Mouse (Mus musculus) natural killer cell, adult 2 months (primary cell): ENCODE measurements around the gene Taf8.
A peak's percentile ranks its signal among the peaks of the same experiment; 100 is the strongest.
"Not testable (repeated sequence)": the region's sequence is repeated elsewhere in the genome, so short reads cannot be mapped to it uniquely, and the experiment has no call there.

Source experiments
- DNase-seq, 2 experiments: peaks; one replicate each; pipeline ENCODE4 v3.0.0; 2022; ENCODE audit warnings: low spot score in 2 of 2

Taf8 gene

DNA sequence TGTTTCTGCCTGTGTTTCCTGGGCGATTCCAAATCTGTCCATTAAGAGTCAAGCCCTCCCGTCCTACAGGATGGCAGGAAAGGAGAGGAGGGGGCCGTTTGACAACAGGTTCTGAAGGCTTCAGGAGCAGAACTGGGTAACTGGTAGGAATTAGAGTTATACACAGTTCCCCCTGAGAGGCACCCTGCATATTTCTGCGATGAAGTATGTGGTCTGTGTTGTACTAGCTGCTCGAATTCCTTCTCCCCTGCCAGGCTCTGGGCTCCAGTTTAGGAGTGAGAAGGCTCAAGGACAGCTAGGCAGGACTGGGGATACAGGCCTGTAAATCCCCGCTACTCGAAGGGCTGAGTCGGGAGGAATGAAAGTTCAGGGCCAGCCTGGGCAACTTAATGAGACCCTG is 16.1 kb upstream of the Taf8 start:
- no peak for DNase-seq

DNA sequence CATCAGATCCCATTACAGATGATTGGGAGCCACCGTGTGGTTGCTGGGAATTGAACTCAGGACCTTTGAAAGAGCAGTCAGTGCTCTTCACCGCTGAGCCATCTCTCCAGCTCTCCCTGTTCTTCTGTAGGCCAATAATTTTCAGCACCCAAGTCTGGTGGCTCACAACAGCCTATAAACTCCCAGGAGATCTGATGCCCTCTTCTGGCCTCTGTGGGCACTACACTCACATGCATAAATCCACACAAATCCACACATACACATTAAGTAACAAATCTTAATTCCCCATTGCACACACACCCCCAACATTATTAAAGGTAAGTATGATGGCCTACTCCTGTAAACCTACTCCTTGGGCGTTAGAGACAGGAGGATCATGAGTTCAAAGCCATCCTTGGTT is 14.1 kb upstream of the Taf8 start:
- DNase-seq = no peak

DNA sequence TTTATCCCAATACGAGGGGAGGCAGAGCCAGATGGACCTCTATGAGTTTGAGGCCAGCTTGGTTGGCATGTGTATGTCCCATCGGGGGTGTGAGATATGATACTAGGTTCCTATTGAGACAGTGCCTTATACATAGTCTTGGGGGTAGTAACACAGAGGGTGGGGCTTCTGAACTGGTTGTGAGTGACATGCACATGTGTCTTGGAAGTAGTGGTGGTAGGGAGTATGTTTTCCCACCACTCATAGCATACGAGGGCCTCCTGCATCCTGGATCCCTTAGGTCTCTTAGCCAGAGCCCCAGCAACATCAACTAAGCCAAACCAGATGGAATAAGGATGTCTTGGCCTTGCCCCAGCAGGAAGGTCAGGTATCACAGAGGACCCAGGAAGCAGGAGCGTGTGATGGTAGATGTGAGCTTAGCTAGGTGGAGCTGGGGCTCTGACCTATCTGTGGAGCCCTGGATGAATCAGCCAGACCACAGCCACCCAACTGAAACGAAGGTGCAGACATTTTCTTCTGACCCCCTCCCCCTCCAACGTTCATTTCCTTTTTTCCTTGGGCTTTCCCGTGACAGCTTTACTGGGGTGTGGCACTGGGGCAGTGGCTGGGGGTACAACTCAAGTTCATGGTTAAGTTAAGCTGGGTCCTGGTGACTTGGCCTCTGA is 13.2 kb upstream of the Taf8 start:
- peak; percentile 47 to 48 for DNase-seq

DNA sequence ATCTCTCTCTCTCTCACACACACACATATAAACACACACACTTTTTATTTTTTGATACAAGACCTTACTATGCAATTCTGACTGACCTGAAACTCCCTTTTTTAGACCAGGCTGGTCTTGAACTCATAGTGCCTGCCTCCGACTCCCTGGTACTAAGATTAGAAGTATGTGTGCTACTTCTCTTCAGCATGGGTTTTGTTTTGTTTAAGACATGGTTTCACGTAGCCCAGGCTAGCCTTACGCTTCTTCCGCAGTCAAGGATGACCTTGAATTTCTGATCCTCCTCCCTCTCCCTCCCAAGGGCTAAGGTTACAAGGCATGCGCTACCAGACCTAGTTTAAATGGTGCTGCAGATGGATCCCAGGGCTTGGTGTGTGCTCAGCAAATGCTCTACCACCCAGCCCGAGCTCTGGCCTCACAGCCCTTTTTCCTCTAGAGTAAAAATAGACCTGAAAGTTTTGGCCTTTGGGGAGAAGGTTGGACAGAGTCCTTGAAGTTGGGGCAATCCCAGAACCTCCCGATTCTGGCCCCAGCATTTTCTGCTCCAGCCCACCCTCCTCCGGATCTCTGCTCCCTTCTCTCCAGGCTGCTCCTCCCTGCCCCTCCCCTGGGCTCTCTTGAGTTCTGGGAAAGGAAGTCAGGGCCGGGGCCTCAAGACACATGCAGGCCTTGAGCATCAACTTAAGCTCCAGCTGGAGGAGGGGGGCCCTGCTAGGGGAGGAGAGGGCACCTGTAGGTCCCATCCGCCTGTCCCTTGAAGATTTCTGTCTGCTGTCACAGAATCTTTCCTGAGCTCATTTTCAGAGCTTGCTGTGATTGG is 11.1 kb upstream of the Taf8 start:
- no peak for DNase-seq

DNA sequence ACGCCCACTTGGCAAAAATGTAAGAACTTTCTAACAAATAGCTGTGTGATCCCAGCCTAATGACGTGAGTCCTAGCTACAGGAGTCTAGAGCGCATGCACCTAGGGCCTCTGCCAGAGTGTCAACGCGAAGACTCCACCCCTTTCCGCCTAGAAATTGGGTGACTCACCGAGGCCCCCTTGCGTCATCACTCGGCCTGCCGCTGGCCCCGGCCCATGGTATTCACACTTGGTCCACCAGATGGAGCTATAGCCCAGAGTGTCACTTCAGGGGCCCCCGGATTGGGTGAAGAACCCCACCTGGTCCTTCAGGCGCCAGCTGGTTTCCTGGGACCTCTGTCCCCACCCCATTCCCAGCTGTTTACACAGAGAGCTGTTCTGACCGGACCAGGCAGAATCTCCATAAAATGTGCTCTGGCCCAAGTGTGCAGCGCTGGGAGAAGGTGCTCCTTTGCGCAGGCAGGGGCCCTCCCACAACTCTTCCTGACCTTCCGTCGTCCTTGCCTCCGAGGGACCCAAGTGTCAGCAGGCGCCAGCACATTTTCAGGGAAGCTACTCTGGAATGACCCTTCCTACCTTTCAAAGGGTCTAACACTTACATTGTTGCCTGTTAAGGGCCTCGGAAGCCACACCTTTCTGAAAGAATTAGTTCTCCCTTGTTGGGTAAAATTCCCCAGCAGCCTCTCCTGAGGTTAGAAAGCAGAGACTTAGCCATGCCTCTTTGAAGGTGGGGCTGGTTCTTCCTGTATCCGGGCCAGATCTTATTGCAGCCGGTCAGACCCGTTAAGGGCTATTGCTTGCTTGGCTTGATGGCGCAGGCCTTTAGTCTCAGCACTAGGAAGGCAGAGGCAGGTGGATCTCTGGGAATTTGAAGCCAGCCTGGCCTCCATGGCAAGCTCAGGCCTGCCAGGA is 9.3 kb upstream of the Taf8 start:
- DNase-seq = peak; percentile 98 to 99

DNA sequence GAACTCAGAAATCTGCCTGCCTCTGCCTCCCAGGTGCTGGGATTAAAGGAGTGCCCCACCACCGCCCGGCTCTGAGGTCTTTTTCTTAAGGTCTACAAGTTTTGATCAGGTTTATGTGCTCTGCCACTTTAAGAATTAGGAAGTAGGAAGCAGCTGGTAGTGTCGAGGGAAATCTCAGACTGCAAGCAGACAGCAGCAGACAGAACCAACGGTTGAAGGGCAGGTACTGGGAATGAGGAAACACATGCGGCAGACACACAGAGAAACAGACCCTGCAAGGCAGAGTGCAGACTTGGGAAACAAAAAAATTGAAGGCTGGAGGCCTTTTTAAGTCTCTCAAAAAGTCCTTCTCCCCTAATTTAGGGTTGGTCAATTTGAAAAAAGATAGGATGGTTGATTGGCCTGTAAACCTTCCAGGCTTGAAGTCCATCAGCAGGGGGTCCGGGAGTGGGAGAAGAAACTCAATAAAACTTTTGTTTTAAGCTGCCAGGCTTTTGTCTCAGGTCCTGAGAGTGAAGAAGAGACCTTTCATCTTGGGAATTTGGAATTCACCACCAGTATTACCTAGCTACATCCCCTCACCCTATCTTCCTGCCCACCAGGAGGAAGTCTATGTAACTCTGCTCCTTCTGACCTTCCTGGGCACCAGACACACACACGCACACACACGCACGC is 7.1 kb upstream of the Taf8 start:
- no peak for DNase-seq

DNA sequence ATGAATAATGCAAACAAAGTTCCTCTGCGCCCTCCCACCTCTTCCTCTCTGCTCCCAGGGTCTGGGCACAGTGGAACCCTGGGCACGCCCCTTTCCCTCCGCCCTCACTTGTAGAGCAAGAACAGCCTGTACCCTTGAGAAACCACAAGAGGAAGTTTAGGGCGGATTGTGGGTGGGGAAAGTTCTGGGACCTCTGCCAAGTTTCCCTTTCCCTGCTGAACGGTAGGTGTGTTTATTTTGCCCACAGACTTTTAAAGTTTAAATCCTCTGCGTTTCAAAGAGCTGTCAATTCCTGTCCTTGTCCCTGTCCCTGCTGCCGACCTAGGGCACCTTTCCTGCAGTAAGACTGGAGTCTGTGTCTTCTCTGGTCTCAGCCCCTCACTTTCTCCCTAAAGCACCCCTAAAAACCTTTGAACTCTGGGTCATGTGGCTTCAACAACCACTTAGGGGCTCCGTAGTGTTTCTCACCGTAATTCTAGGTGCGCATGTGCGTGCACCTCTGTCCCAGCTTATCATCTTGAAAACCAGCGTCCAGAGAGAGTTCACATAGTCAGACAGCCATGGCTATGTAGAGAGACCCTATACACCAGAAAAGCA is 6.0 kb upstream of the Taf8 start:
- DNase-seq = peak; percentile 93 to 96

DNA sequence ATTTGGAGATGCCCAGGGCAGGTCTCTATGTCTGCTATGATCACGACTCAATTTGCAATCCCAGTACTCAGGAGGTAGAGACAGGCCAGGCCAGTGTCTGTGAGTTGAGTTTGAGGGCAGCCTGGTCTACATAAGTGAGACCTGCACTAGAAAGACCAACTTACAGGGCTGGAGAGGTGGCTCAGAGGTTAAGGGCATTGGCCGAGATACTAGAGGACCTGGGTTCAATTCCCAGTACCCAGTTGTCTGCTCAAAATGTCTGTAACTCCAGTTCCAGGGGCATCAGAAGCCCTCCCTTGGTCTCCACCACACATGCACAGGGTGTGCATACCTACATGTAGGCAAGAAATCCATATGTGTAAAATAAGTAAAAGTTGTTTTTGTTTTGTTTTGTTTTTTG is 5.4 kb upstream of the Taf8 start:
- DNase-seq = no peak

DNA sequence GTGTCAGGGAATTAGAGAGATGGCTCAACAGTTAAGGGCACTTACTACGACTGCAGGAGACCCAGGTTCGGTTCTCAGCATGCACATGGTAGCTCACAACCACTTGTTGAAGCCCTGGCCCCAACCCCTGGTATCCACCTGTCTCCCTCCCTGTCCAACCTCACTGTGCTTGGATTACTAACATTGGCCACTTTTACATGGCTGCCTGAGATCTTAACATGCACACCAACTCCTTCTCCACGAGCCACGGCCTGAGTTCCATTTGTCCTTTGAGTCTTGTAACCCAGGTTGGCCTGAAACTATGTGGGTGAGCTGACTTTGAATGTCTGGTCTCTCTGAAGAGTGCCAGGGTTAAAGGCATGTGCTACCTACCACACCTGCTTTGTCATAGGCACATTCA is 4.6 kb upstream of the Taf8 start:
- DNase-seq = no peak

DNA sequence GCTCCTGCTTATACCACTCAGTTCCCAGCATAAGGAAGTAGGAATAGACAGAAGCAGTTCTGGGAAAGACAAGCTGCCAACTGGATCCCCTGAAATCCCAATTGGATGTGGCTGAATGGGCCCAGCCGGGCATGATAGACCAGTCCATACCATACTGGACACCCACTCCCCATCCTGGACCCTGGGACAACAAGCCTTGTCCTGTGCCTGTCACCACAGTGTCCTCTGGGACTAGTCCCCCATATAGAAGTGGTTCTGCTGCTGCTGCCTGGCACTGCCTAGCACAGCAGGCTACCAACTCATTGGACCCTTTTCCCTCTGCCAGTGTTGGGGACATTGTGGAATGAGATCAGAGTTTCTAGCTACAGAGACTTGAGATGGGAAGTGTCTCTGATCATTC is 4.0 kb upstream of the Taf8 start:
- no peak for DNase-seq

DNA sequence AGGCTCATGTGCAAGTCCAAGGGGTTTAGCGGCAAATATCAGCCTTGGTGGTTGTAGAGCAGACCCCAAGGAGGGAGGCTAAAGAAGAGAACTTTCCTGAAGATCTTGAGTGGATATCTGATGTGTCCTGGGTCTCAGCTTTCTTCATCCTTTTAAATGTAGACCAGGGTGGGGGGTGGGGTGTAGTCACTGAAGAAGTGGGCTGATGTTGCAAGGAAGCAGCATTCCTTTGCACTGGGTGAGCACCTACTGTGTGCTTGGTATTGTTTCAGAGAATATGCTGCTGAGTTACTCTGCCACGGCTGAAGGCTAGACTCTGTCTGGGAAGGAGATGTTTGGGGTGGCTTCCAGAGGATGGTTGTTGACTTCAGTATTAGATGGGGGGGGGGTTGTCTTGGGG is 3.5 kb upstream of the Taf8 start:
- DNase-seq = no peak

DNA sequence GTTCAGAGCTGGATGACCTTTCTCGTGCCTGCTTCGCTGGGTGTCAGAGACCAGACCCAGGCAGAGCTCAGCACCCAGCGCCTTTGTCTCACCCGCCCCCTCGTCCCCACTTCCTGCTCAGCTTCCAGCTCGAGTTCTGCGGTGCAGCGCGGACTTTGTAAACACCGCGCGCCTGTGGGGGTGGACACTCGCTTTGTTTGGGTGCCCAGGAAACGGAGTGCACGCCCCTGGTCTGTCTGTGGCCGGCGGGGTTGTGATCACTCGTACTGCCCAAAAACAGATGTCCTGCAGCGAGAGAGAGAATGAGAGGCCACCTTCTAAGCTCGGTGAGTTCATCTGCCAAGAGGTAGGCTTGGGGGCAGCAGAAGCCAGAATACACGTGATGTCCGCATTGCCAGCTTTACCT is 2.9 kb upstream of the Taf8 start, which contains the start of gene Ccnd3:
Ccnd3 (plus strand) TSS at position 111 of the 406 bp plus-strand sequence.
- peak; percentile 90 to 96 for DNase-seq

DNA sequence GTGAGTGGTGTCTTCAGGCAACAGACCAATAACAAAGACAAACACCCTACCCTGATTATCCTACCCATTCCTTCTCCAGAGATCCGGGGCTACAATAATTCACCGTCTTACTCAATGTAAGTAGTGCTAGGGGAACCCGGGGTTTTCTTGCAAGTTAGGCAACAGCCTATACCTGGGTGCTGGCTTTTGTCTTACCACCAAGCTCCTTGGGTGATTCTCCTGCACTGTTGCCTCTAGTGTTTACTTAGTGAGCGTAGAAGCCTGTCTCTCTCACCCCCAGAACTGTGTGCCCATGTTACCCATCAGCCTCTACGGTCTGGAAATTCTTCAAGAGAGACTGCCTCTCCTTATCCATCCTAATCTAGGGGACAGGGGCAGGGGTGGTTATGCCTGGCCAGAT is 2.1 kb upstream of the Taf8 start:
- no peak for DNase-seq

DNA sequence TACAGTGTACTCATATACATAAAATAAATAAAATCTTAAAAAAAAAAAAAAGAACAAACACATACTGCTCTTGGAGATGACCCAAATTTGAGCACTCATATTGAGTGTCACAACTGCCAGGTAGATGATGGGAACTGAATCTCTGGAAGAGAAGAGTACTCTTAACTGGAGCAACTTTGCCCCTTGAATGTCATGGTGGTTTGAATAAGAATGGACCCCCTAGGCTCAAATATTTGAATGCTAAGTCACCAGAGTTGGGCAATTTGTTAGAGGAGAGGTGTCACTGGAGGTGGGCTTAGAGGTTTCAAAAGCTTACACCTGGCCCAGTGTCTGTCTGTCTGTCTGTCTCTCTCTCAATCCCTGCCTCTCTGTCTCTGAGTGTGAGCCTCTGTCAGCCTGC is 1.6 kb upstream of the Taf8 start:
- DNase-seq = no peak

DNA sequence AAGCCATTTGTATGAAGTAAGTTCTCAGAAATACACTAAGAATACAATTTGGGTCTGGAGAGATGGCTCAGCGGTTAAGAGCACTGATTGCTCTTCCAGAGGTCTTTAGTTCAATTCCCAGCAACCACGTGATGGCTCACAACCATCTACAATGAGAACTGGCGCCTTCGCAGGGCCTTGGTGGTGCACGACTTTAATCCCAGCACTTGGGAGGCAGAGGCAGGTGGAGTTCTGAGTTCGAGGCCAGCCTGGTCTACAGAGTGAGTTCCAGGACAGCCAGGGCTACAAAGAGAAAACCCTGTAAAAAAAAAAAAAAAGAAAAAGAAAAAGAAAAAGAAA is 584 bp upstream of the Taf8 start:
- DNase-seq = not testable (repeated sequence)

DNA sequence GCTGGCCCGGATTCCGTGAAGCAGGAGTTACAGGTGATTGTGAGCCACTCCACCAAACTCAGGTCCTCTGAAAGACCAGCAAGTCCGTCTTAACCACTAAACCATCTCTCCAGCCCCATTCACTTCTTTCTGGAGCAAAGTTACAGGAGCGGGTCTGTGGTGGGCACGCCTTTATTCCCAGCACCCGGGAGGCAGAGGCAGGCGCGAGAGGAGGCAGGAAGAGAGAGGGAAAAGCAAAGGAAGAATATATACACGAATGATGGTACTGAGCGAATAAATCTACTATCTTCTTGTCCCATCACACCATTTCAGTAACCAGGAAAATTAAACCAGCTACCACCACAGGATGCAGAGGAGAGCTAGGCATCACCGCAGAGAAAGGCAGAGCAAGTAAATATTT is 561 bp downstream of the Taf8 start:
- DNase-seq = no peak

DNA sequence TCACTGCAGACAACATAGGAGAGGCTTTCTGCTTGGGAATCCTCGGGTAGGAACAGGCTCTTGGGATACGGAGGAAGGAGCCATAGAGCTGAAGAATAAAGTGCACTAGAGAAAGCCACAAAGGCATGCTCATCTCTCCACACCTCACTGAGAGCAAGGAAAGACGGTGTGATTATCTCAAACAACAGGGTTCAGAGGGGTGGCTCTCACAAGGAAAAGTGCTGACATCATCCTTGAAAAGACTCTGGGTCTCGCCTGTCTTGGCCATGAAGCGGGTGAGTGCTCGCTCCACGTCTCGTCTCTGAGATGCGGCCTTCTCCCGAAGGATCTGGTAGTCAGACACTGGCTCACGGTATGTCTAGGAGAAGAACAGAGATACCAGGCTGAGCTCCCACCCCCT is 8.0 kb downstream of the Taf8 start:
- no peak for DNase-seq

DNA sequence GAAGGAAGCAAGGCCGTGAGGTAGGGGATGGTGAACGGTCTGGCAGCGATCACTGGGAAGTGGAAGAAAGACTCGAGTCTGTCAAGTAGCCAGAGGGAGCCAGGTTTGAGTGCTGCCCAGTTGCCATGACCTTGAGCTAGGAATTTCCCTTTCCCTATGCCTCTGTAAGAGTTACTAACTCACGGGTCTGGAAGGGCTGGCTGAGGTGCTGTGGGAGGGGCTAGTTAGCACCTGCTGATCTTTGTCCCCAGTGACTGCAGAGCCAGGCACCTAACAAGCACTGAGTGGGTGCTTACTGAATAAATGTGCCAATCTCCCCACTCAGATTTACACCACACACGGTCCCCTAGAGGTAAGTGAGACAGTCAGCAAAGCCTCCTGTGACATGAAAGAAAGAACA is 8.4 kb downstream of the Taf8 start:
- no peak for DNase-seq

DNA sequence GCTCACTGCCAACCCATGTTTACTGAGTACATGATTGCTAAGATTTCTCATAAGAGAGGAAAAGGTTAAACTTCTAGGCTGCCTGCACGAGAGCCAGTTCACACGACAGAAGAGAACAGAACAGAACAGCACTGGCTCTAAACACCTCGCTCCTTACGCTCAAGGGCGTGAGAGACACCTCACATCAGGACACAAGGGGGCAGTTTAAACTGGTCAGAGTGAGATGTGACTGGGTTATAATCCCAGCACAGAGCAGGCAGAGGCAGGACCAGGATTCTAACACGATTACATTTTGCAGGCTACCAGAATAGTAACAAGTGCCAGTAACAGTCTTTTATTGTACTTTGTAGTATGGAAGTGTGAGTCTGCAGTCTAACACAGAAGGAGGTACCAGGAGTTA is 9.4 kb downstream of the Taf8 start:
- DNase-seq = no peak

DNA sequence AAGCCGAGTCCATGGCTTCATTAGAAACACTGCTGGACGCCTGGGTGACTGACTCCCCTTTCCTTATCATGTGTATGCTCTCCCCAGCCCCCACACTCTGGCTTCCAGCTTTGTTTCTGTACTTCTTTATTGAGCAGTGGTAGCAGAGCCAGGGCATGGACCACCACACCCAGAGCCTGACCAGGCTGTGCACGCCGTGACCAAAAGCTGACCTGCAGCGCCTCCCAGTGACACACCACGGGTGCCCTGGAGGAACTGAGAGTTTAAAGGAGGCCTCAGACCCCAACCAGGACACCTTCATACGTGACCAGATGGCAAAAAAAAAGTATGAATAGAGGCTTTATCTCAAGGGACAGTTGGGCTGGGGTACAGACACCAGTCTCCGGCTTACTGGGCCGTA is 11.3 kb downstream of the Taf8 start:
- no peak for DNase-seq

DNA sequence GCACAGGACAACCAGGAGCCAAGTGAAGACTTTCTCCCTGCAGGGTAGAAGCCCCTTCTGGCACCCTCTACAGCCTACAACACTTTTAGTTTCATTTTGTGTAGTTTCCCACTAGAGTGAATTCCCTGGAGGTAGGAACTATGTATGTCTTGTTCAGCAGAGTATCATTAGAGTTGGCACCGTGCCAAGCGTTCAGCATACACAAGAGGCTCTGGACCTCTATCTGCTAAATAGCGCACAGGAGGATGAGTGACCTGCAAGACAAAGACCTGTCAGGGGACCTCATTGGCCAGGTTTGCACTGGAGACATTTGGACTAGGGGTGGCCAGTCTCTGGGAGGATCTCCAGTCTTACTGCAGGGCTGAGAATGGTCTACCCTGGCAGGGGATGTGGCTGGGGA is 16.3 kb downstream of the Taf8 start:
- DNase-seq = no peak

DNA sequence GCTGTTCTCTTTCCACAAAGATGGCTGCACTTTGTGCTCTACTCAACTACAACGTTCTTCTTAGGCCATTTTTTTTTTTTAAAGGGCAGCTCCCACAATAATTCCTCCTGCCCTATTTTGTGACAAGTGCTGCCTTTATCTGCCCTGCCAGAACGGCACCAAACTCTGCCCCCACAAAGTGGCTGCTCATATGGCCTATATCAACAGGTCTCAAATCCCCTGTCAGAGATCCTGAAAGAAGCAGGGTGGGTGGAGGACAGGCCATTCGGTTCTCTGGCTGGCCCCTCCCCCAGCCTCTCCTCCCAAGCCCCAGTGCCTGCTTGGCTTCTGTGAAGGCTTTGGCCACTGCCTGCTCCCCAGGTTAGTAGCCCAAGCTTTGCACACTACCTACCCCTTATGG is 17.1 kb downstream of the Taf8 start:
- no peak for DNase-seq
